Mouse (Mus musculus) small intestine, adult 2 months (tissue): ENCODE results near the gene Epas1.

Experiments
- CTCF ChIP-seq: fragments of 200-500 bp; IDR thresholded peaks from 2 replicates; pipeline ENCODE4 v1.5.1; 2012; ENCODE audit warnings: low read depth, mild to moderate bottlenecking, control low read depth, inconsistent platforms, low read length, moderate library complexity, mixed read lengths; ENCODE audit not compliant: insufficient replicate concordance, insufficient read length; ENCODE audit errors: extremely low read depth
- POLR2A ChIP-seq: fragments of 200-500 bp; IDR thresholded peaks from 2 replicates; pipeline ENCODE4 v1.6.1; 2012; ENCODE audit warnings: low read depth, mild to moderate bottlenecking, control low read depth, inconsistent platforms, low read length, moderate library complexity

- no peak for TF ChIP-seq POLR2A
- TF ChIP-seq CTCF, result no peak
These were observed 23.0 kb downstream of the Epas1 start for GRCm38 (mm10) chr17:86776538-86776937.
